Mouse (Mus musculus): ENCODE results near the gene Efcab7. TPM values are rescaled to one million over a fixed set of nuclear protein-coding genes. Genes with fewer than 3 reads are reported as not detected.

Efcab7 gene
- polyA plus RNA-seq, 1 experiment from 2014 or later = 27.0 TPM

DNA sequence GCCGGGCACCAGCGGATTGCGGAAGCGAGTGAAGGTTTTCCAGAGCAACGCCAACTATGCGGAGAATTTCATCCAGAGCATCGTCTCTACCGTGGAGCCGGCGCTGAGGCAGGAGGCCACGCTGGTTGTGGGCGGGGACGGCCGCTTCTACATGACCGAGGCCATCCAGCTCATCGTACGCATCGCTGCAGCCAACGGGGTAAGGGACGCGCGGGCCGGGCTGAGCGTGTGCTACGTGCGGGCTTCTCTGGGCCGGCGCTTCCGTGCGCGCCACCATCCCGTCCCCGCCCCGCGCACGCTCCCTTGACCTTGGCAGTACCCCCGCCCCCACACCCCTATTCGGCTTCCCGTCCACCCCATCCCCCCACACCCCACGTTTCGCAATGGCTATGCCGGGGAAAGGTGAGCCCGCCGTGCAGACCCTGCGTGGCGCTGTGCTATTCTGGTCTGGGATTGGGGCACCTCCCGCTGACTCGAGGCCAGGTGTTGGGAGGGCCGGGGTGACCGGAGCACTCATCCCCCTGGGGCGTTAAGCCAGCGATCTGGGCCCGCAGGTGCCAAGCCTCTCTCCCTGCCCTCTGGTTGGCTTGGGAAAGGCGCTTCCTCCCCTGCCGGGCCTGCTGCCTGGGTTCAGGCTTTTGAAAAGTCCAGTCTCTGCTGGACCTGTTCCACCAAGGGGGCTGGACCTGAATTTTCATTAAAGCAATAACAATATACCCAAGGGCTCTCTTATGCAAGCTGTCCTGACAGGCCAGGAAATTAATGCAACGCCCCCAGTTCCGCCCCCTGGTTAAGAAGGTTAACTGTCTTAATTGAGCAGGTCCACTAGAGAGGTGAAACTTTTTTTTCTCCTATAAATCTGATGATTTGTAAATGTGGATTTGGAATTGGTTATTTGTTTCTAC, 100.9 kb downstream of the Efcab7 start, which contains the start of gene Itgb3bp:
Itgb3bp (minus strand) TSS at position 201 of the 905 bp plus-strand sequence.
- Histone ChIP-seq H3K27ac (peak within 1 kb of the TSS; percentile 92), H3K36me3 (replicated peaks) (0 out of 2 replicates have a peak, but pooled peaks cover 2% of the 10 kb centered on the region), H3K27me3 (ENCODE audit: poor library complexity, severe bottlenecking) (no peaks in the 10 kb centered on the region), H3K4me1 (peaks cover 31% of the 10 kb centered on the region), H3K4me3 (peak within 1 kb of the TSS; percentile 76), H3K9me3 (no peaks in the 10 kb centered on the region)
- under 1% methylated on average over 57 of the region's 57 CpGs for WGBS
- peak; percentile 78 for DNase-seq (ENCODE audit: extremely low spot score, low spot score)

DNA sequence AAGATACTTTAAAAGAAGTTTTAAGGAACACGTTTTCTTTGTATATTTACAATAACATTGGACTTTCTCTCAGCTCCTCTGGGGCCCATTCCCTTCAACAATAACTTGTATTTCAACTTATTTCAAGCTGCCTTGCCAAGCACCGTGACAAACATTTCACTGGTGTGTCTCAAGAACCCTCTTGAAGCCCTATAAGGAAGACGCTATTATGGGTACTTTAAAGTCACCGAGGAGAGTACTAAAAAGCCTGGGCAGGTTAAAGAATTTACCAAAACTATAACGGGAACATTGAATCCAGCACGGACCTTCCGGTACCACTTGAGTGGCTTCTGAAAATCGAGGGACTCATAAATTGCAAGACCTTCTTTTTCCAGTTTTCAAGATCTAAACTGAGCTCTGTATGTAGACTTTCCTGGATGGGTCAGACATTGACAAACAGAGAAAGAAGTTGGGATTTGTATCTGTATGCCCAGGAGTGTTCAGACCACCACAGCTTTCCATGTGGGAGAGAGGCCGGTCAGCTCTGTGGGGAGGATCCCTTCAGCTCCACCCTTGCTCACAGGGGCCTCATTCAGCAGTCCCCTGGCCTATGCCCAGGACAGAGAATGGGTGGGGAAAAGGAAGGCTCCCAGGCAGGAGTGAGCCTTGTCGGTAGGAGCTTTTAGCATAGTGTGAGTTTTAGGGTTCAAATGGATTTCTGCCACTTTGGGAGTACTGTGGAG, 101.7 kb downstream of the Efcab7 start:
- 55% methylated on average over 10 of the region's 10 CpGs for WGBS
- Histone ChIP-seq H3K36me3 (replicated peaks) (peaks cover 7% of the 10 kb centered on the region; the same call in 1 of the 2 replicates), H3K4me1 (peaks cover 31% of the 10 kb centered on the region), H3K9me3 (no peaks in the 10 kb centered on the region), H3K4me3 (peak overlapping the region; percentile 76), H3K27ac (peak overlapping the region; percentile 56; the same call in 1 of the 2 replicates), H3K27me3 (ENCODE audit: poor library complexity, severe bottlenecking) (no peaks in the 10 kb centered on the region)
- DNase-seq (ENCODE audit: extremely low spot score, low spot score) = no peak

DNA sequence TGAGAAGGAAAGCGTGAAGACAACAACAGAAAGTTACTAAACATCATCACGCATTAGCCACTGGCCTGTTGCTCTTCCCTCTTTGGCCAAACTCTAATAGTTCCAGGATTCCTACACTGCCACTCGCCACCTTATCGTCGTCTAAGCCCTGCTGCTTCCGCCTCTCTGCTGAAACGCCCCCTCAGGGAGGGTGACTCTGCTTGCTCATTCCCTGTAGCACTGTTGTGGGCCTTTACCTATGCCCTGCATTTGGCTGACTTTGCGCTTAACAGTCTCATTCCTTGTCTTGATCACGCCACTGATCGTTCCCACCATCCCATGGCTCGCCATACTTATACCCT, 102.2 kb downstream of the Efcab7 start:
- H3K4me3 ChIP-seq = peak overlapping the region; percentile 76
- no peak for DNase-seq (ENCODE audit: extremely low spot score, low spot score)
- peaks cover 7% of the 10 kb centered on the region; the same call in 1 of the 2 replicates for H3K36me3 ChIP-seq (replicated peaks)
- 67% methylated on average over 11 of the region's 11 CpGs for WGBS
- 0 out of 2 replicates have a peak overlapping the region, but pooled peaks have one; percentile 56 for H3K27ac ChIP-seq
- H3K27me3 ChIP-seq (ENCODE audit: poor library complexity, severe bottlenecking) = no peaks in the 10 kb centered on the region
- H3K4me1 ChIP-seq = peaks cover 31% of the 10 kb centered on the region
- H3K9me3 ChIP-seq = no peaks in the 10 kb centered on the region

DNA sequence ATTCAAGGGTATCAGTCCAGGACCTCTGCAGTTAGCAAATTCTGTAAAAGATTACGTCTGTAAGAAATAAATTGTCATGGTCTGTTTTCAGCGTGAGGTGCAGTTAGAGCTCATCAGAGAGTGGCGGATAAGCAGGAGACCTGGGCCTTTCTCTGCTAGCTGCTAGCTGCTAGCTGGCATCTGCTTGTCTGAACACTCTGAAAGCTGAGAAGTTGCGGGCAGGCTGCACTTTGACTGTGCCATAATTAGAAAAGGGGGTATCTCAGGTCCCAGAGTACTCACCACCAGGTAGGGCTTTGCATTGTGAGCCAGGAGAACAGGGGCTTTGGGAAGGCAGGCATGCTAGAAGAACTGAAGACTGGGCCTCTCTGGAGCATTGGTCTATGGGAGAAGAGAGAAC, 102.8 kb downstream of the Efcab7 start:
- no peak overlapping the region for H3K4me3 ChIP-seq
- H3K4me1 ChIP-seq = peaks cover 31% of the 10 kb centered on the region
- DNase-seq (ENCODE audit: extremely low spot score, low spot score) = no peak
- 84% methylated on average over 4 of the region's 4 CpGs for WGBS
- no peaks in the 10 kb centered on the region for H3K27me3 ChIP-seq (ENCODE audit: poor library complexity, severe bottlenecking)
- no peak overlapping the region for H3K27ac ChIP-seq
- H3K9me3 ChIP-seq = no peaks in the 10 kb centered on the region
- H3K36me3 ChIP-seq (replicated peaks) = peaks cover 7% of the 10 kb centered on the region

DNA sequence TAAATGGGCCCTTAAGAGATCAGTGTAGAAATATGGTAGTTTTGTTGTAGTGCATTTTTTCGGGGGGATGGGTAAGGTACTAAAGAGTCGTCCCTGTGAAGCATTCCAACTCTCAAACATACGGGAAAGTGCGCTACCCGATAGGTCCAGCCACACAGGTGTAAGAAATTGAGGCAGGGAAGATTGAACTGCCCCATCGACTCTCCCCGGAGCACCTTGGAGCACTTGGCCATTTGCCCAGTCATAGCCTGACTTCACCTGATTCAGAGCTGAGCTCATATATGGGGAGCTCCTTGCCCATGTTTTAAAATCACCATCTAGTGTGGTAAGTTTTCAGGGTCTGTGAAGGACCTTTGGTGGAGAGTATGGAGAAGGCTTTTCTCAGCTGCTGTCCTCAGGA, 105.9 kb downstream of the Efcab7 start:
- Histone ChIP-seq H3K4me1 (peaks cover 22% of the 10 kb centered on the region), H3K27me3 (ENCODE audit: poor library complexity, severe bottlenecking) (no peaks in the 10 kb centered on the region), H3K27ac (no peak overlapping the region), H3K9me3 (no peaks in the 10 kb centered on the region), H3K4me3 (no peak overlapping the region), H3K36me3 (replicated peaks) (peaks cover 10% of the 10 kb centered on the region)
- WGBS = 92% methylated on average over 7 of the region's 7 CpGs
- DNase-seq (ENCODE audit: extremely low spot score, low spot score) = no peak

DNA sequence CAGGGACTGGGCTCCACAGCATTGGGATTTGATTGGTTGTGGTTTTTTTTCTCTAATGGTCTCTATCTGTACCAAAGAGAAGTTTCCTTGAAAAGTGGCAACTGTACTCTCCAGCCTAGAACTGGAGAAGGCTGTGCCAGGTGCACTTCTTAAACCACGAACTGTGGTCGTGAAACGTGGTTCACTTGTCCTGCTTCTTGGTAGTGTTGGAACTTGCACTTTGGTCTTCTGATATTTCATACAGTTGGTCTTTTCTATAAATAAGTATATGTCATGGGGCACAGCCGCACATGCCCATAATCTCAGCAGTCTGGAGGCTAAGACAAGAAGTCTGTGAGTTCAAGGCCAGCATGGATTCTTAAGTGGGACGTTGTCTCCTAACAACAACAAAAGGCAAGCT, 107.3 kb downstream of the Efcab7 start:
- Histone ChIP-seq H3K4me1 (peaks cover 8% of the 10 kb centered on the region), H3K36me3 (replicated peaks) (peaks cover 10% of the 10 kb centered on the region), H3K4me3 (no peak overlapping the region), H3K27me3 (ENCODE audit: poor library complexity, severe bottlenecking) (no peaks in the 10 kb centered on the region), H3K27ac (no peak overlapping the region), H3K9me3 (no peaks in the 10 kb centered on the region)
- DNase-seq (ENCODE audit: extremely low spot score, low spot score) = no peak
- WGBS = 91% methylated on average over 5 of the region's 5 CpGs

DNA sequence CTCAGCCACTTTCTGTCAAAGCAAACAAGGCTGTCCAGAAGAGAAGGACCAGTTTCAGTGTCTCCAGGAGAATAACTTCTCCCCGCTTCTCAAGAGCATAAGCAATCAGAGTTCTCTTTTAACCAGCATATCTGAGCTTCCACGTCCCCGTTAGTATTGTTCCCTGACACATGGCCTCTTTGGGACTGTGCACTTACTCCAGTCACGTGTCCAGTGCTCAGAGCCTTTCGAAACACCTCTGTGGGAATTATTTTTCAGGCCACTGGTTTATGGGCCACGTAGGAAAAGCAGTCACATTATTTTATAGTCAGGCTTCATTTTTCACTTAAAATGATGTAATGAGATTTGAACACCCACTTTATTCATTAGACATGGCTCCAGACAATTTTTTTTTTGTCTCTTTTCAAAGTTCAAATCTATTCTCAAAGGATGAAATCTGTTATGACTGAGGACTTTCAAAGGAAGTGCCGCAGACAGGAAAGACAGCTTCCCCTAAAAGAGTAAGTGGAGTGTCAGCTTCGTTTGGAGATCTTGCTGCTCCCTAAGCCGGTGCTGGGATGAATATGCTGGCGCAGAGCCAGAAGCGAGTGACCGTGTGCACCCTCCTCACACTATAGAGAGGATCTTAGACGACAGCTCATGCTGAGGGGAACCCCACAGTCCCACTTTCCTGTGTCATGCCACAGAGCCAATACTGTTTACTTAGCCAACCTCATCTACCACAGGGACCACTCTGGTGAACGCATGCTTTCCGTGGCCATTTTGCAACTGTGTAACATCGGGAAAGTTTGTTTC, 110.9 kb downstream of the Efcab7 start:
- WGBS = 85% methylated on average over 16 of the region's 16 CpGs
- peaks cover 9% of the 10 kb centered on the region for H3K36me3 ChIP-seq (replicated peaks)
- no peak overlapping the region for H3K4me3 ChIP-seq
- H3K27me3 ChIP-seq (ENCODE audit: poor library complexity, severe bottlenecking) = no peaks in the 10 kb centered on the region
- no peaks in the 10 kb centered on the region for H3K9me3 ChIP-seq
- DNase-seq (ENCODE audit: extremely low spot score, low spot score) = no peak
- no peak overlapping the region for H3K27ac ChIP-seq
- peaks cover 5% of the 10 kb centered on the region for H3K4me1 ChIP-seq

DNA sequence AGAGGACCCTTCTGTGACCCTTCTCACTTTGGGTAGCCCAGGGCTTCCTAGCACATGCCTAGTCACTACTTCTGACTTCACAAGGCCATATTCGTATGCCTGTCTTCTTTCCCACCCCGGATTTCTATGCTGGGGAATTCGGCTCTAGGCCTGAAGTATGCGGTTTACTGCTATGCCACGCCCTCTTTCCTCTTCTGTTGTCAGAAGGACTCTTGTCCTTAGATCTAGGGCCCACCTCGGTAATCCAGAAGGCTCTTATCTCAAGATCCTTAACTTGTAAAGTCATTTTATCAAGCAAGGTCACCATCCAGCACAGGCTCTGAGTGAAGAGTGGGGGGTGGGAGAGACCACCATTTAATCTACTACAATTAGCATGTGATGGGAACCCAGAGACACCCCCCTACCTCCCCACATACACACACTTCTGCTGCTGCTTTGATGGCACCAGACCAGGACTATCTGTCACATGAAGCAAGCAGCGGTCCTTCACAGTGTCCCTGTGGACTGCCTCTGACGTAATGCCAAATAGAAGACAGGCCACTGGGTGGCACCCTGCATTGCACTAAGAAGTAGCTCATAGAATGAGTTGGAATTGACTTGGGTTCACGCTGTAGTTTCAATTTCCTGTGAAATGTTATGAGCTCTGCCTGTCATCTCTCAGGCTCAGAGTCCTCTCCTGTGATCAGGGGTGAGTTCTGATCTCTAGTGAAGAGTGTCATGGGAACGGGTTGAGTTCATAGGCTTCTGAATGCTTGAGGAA, 112.8 kb downstream of the Efcab7 start:
- 89% methylated on average over 10 of the region's 10 CpGs for WGBS
- Histone ChIP-seq H3K27me3 (ENCODE audit: poor library complexity, severe bottlenecking) (no peaks in the 10 kb centered on the region), H3K4me3 (no peak overlapping the region), H3K9me3 (no peaks in the 10 kb centered on the region), H3K36me3 (replicated peaks) (0 out of 2 replicates have a peak, but pooled peaks cover 3% of the 10 kb centered on the region), H3K4me1 (peaks cover 5% of the 10 kb centered on the region), H3K27ac (no peak overlapping the region)
- DNase-seq (ENCODE audit: extremely low spot score, low spot score) = no peak

DNA sequence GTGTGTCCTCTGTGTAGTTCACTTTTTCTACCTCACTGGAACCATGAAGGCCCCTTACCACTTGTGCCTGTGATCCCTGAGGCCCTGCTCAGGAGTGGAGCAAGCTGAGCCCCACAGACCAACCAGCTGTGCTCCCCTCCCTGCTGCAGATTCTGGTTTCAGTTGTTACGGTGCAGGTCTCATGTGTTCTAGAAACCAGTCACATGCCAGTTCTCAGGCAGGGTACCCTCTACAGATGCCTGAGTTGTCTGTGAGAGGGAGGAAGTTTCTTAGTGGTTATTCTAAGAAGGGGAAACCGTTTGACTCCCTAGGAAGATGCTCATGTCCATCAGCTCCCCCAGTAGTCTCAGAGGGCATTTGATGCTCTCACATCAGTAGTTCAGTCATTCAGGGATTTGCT, 115.6 kb downstream of the Efcab7 start:
- H3K4me1 ChIP-seq = peaks cover 8% of the 10 kb centered on the region
- no peak for DNase-seq (ENCODE audit: extremely low spot score, low spot score)
- no peak overlapping the region for H3K27ac ChIP-seq
- no peaks in the 10 kb centered on the region for H3K9me3 ChIP-seq
- WGBS = 82% methylated on average over 2 of the region's 2 CpGs
- no peaks in the 10 kb centered on the region for H3K27me3 ChIP-seq (ENCODE audit: poor library complexity, severe bottlenecking)
- H3K36me3 ChIP-seq (replicated peaks) = no peaks in the 10 kb centered on the region
- no peak overlapping the region for H3K4me3 ChIP-seq

DNA sequence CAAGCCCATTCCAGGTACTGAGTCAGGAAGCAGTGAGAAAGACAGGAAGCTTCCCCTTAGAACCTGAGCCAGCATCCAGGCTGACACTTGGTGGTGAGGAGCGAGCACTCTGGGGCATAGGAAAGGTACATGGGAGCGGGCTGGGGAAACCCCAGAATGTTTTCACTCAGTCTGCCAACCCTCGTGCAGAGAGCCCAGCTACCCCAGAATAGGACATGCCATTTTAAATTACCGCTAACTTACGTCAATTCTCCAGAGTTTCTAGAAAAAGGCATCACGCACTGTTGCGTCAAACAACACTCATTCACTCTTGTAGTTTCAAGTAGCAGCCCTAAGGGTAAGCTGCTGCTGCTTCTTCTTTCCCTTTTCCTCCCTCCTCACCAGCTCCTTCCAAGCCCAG, 116.0 kb downstream of the Efcab7 start:
- H3K27ac ChIP-seq = no peak overlapping the region
- no peak overlapping the region for H3K4me3 ChIP-seq
- 96% methylated on average over 7 of the region's 7 CpGs for WGBS
- H3K9me3 ChIP-seq = no peaks in the 10 kb centered on the region
- no peaks in the 10 kb centered on the region for H3K36me3 ChIP-seq (replicated peaks)
- no peaks in the 10 kb centered on the region for H3K27me3 ChIP-seq (ENCODE audit: poor library complexity, severe bottlenecking)
- no peak for DNase-seq (ENCODE audit: extremely low spot score, low spot score)
- H3K4me1 ChIP-seq = peaks cover 8% of the 10 kb centered on the region

DNA sequence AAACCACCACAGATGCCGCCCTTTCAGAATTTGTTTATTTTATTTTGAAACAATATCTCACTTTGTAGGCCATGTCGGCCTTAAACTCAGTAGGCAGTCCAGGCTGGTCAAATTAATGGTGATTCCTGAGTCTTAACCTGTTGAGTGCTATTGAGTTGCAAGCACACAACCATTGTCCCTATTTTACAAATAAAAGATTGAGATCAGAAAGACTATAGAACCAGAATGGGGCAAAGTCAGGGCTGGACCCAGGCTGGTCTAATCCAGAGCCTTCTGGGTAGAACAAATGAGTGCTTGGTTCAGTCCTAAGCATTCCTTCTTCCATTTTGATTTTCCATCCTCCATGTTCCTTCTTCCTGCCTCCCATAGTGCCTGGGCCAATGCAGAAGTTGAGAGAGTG, 117.5 kb downstream of the Efcab7 start:
- no peak for DNase-seq (ENCODE audit: extremely low spot score, low spot score)
- H3K4me3 ChIP-seq = no peak overlapping the region
- 86% methylated on average over 2 of the region's 2 CpGs for whole genome bisulfite sequencing
- no peaks in the 10 kb centered on the region for H3K27me3 ChIP-seq (ENCODE audit: poor library complexity, severe bottlenecking)
- H3K4me1 ChIP-seq = peaks cover 8% of the 10 kb centered on the region
- H3K9me3 ChIP-seq = no peaks in the 10 kb centered on the region
- H3K36me3 ChIP-seq (replicated peaks) = no peaks in the 10 kb centered on the region
- H3K27ac ChIP-seq = no peak overlapping the region

DNA sequence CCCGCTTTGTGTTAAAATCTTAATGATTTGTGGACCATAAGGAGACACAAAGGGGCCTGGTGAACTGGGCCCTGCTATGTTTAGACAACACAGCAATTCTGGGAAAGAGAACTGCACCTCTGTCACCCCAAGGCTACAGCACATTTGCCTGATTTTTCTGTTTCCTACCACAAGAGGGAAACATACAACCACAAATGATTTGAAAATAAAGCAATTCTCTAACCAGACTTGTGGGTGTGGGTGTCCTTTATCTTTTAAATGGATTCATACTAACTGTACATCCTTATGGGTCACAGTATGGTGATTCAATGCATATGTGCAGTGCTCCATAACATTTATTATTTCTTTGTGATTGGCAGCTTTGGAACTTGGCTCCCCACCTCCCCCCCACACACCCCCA, 118.2 kb downstream of the Efcab7 start:
- Histone ChIP-seq H3K4me3 (no peak overlapping the region), H3K9me3 (no peaks in the 10 kb centered on the region), H3K4me1 (peaks cover 8% of the 10 kb centered on the region), H3K36me3 (replicated peaks) (no peaks in the 10 kb centered on the region), H3K27ac (no peak overlapping the region), H3K27me3 (ENCODE audit: poor library complexity, severe bottlenecking) (no peaks in the 10 kb centered on the region)
- WGBS = 85% methylated on average over 1 of the region's 1 CpGs
- no peak for DNase-seq (ENCODE audit: extremely low spot score, low spot score)

All from forebrain, embryonic 10.5 days (tissue).